Mouse (Mus musculus): ENCODE measurements around the gene Gm45753.

- TF ChIP-seq POLR2A (IDR thresholded peaks at IDR 0.05; ENCODE audit: control insufficient read depth, extremely low read depth, insufficient read depth, low read length, poor library complexity) (no peak), CTCF (IDR thresholded peaks at IDR 0.05; ENCODE audit: borderline replicate concordance, control insufficient read depth, extremely low read depth, insufficient read depth, low read length, poor library complexity) (no peak)
Measured at GRCm38 (mm10) chr8:45239363-45239762, 68.9 kb downstream of the Gm45753 start.
